Mouse (Mus musculus) left cerebral cortex, adult 18-20 months (tissue): ENCODE results near the gene Baz1a. TPM values are rescaled to one million over a fixed set of nuclear protein-coding genes. Genes with fewer than 3 reads are reported as not detected.
"Not testable (repeated sequence)": the region's sequence is repeated elsewhere in the genome, so short reads cannot be mapped to it uniquely, and the experiment has no call there.

Source experiments
- DNase-seq, 2 experiments: peaks; one replicate each; pipeline ENCODE4 v3.0.0; 2021 to 2022; ENCODE audit warnings: low spot score in 2 of 2, mixed read lengths in 1 of 2
- total RNA-seq, 2 experiments: library from RNA; stranded (reverse); gene quantifications; 2 replicates each; pipeline ENCODE4 v1.2.3; 2021

Gene Baz1a
- total RNA-seq, 2 experiments from 2014 or later, result 5.2 to 5.5 TPM

DNA sequence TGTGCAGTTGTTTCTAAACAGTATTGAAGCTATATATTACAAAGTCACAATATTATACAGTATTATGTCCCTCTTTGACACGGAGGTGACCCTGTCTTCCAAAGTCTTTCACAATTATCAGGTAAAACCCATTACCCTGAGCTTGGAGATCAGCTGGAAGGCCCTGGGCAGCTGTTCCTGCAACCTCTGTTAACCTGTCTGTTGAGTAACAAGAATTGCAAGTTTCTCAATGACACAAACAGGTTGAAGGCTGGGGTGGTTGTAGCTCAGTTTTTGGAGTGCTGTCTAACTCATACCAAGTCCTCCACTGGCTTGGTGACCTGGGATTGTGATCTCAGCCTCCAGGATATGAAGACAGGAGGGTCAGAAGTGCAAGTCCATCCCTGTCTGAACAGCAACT is 1.1 kb downstream of the Baz1a start:
- DNase-seq, result no peak

DNA sequence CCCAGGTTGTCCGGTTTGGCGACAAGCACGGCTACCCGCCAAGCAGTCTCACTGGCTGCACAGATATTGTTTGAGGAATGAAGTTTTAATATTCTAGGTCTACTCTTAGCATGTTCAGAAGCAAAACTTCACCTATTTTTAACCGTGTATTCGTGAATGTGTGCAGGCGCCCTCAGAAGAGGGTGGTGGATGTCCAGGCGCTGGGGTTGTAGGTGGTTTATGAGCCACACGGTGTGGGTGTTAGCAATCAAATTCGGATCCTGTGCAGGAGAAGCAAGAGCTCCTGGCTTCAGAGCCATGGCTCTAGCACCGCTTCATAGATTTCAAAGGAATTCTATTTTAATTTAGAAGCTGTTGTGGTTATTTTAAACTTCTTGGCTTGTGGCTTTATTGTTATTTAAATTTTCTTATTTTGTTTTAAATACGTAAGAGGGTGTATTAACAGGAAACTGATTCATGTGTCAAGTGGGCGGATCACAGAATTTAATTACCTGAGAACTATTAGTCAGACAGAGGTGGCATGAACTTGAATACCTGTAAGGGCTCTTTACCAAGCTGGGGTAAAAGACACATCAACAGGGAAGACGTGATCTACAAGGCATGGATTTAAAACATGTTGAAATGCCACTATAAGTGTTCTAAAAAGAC is 6.7 kb downstream of the Baz1a start:
- peak; percentile 7 to 54 for DNase-seq

DNA sequence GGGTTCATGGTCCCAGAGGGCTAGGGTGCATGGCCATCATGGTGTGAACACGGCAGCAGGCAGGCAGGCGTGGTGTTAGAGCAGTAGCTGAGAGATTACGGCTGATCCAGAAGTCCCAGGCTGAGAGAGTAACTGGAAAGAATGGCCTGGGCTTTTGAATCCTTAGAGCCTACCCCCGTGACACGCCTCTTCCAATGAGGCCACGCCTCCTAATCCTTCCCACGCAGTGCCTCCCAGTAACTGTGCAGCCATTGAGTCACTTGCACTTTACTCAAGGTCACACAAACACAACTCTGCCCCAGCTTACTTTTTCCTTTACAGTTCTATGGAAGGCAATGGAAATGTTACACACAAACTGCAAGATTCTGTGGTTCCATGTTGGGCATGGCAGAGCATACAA is 8.1 kb downstream of the Baz1a start:
- DNase-seq, result no peak

DNA sequence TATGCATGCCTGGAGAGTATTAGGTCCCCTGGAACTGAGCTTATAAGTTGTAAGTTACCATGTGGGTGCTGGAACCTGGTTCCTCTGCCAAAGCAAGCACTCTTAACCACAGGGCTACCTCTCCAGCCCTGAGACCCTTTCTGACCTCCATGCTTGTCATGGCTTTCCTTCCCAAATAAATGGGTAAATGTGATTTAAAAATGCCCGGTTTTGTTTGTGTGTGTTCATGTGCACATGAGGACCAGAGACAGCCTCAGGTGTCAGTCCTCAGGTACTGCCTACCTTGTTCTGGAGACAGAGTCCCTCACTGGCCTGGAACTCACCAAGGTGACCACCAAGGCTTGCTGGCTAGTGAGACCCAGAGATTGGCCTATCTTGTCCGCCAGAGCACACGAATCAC is 9.8 kb downstream of the Baz1a start:
- no peak for DNase-seq

DNA sequence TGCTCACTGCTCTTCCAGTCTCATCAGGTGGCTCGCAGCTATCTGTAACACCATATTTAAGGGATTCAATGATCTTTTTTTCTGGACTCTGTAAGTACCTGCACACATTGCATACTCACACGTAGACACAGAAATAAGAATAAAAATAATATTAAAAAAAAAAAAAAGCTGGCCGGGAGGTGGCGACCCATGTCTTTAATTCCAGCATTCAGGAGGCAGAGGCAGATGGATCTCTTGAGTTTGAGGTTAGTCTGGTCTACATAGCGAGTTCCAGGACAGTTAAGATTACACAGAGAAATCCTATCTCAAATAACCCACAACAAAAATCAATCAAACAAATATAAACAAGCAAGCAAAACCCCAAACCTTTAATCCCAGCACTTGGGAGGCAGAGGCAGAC is 10.3 kb downstream of the Baz1a start:
- no peak for DNase-seq

DNA sequence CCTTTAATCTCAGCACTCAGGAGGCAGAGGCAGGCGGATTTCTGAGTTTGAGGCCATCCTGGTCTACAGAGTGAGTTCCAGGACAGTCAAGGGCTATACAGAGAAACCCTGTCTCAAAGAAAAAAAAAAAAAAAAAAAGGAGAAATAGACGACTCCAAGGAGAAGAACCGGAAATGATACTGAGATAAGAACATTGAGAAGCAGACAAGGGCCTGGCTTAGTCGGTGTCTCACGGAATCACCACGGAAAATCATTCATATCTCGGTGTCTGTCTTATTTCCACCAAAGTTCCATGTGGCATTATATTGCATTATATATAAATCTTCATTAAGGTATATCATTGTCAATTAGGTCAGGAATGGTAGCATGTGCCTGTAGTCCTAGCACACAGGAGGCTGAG is 11.6 kb downstream of the Baz1a start:
- DNase-seq, result not testable (repeated sequence)

DNA sequence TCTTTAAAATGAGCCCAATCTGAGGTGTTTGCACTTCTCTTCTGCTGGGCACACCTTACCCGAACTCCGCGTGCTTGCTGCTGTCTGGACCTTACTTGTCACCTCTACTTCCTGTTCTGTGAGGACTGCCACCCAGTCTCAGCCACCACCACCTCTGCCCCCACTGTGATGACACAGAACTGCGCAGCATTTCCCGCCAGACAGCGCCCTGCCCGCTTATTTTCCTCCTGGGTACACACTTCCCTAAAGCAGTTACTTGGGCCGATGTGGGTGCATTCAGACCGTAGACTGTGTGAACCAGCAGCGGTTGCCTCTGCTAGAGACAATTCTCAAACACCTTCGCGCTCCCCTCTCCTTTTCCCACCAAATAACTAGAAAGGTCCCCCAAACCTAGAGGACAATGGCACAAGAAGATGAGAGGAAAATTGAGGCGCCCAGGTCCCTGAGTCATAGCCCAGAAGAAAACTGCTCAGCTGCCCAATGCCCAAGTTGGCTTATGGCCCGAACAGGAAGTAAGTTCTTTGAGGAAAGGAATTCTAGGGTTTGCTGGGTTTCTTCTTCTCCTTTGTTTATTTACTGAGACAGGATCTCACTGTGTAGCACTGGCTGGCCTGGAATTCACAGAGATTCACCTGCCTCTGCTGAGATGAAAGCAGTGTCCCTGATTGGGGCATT is 15.0 kb downstream of the Baz1a start:
- no peak for DNase-seq

DNA sequence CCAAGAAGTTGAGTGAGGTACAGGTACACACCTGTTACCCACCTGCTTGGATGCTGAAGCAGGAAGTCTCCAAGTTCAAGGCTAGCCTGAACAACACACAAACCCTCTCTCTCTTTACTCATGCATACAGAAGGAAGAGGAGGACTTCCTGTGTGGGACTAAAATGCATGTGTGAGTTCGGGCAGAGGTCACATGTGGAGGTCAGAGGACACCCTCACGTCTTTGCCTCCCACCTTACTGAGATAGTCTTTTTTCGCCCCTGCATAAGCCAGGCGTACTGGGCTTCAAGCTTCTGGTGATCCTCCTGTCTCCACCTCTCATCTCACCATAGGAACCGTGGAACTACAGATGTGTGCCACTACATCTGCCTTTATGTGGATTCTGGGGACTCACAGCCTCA is 15.7 kb downstream of the Baz1a start:
- DNase-seq, result no peak

DNA sequence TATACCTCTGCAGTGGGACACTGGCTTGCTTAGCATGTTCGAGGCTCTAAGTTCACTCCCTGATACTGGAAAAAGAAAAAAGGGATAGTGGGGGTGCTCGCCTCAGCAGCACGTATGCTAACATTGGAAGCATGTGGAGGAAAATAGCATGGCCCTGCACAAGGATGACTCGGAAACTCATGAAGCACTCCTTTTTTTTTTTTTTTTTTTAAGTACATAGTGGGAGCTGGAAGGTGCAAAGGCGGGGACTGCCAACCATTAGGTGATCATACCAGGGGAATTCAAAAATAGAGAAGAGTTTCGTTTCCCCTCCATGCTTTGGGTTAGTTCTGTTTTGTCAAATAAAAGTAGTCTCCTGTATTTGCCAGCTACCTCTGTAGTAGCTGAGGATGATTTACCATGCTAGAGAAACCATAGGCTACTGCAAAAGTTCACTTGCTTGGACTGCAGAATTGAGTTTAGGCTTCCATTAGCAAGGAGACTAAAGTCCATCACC is 17.1 kb downstream of the Baz1a start:
- DNase-seq, result no peak

DNA sequence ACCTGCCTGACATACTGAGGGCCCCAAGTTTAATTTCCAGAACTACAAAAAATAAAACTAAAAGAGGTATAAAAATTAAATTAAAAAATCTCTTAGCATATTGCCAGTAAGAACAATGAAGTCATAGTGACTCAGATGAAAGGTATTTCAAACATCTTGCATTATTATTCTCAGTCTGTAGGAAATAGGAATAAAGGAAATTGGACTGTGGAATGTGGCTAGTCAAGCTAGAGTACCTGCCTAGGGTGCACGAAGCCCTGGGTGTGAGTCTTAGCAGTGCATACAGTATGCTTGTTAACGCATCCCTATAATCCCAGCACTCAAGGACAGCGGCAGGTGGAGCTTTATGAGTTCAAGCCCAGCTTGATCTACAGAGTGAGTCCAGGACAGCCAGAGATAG is 18.2 kb downstream of the Baz1a start:
- DNase-seq, result no peak

DNA sequence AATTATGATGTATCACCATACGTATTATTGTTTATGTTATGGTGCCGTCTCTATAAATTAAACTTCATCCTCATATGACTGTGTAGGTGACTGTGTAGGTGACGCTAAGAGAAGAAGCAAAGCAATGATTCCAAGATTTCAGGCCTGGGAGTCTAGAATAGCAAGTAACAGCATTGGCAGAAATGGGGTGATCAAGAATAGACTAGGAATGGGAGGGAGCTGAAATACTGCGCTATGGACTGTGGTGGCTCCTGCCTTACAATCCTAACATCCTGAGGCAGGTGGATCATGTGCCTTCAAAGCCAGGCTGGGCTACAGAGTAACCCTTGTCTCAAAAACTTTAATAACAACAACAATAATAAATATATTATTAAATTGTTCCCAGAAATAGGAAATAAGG is 19.7 kb downstream of the Baz1a start:
- no peak for DNase-seq

DNA sequence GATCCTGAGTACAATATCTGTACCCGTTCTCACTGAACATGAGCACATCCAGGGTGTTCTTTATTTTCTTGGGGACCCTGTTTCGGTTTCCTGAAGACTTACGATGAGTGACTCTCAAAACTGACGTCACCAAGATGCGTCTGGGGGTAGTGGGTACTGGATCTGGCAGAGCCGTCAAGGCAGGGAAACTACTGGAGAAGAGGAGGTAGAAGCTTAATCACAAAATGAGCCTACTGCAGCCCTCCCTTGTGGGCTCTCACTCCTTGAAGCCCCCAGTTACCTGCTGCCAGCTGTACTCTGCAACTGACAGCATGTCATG is 20.1 kb downstream of the Baz1a start:
- peak; percentile 5 for DNase-seq

DNA sequence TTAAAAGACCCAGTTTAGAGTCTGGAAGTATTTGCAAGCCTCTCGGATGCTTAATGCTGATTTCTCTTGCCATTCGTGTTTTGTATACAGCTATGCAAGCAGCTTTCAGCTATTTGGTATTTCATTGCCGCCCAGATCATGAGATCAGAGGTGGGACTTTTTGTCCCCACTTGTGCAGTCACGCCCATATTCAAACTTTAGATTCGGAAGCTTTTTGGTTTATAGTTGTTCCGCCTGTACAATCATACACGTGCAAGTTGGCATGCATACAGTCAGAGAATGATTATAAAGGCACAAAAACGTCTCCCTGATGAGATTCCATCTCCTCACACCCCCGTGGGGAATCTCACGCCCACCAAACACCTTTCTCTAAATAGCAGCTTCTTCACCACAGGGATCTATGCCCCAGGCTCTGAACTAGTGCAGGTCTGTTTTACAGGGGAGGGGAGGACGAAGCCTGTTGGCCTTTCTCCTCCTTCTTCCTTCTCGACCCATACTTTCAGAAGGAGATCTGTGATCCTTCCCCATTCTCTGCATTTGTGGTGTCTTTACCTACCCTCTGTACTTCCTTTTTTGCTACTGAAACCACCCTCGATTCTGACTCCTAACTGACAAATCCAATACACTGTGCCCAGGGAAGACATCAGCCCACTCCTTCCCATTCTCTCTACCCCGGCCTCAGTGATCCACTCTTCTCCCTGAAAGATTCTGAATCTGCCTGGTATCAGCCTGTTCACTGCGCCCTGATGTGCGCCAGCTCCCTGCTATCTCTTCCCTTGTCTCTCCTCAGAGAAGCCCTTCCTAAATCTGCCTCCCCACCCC is 20.7 kb downstream of the Baz1a start:
- DNase-seq, result peak in 1 of 2 experiments; percentile 8

DNA sequence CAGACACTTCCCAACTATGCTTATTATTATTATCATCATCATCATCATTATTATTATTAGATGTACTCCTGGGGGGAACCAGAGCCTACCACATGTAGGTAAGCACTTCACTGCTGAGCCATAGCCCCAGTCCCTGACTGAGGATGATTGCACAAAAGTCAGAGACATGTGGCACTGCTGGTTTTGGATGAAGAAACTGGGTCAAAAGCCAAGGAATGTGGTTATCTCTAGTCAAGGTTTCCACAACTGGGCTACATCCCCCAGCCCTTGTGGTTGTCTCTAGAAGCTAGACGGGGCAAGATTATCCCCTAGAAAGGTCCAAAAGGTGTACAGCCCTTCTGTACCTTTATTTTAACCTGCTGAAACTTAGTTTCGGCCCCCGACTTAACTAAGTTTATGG is 21.3 kb downstream of the Baz1a start:
- DNase-seq, result no peak

DNA sequence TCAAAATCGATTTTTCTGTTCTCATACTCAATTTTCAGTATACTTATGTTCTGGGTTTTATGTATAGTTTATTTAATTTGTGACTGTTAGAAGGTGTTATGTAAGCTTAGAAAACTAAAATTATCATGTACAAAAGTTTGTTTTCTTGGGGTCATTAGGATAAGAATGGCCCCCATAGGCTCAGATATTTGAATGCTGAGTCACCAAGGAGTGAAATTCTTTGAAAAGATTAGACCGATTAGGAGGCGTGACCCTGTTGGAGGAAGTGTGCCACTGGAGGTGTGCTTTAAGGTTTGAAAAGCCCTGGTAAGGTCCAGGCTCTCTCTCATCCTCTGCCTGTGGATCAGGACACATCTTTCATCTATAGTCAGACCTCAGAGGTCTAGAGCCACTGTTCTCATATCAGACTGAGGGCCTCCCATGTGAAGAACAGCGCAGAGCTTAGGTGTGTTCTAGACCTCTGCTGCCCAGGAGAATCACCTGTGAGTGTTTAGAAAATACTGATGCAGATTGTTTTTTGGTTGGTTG is 25.8 kb downstream of the Baz1a start:
- DNase-seq, result no peak

DNA sequence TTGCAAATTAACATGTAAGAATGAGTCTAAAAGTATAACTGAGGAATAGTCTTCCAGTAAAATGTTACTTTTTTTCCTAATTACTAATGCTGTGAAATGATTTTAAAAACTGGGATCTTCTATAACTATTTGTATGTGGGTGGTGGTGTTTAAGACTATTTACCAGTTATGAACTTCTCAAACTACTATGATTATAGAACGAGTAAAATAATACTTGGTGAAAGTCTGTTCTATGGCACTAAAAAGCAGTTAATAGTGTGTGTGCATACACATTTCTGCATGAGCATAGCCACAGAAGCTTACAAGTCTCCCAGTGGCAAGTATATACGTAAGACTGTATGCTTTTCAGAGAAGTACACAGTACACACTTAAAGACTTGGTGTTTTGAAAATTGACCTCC is 27.0 kb downstream of the Baz1a start:
- DNase-seq, result no peak

DNA sequence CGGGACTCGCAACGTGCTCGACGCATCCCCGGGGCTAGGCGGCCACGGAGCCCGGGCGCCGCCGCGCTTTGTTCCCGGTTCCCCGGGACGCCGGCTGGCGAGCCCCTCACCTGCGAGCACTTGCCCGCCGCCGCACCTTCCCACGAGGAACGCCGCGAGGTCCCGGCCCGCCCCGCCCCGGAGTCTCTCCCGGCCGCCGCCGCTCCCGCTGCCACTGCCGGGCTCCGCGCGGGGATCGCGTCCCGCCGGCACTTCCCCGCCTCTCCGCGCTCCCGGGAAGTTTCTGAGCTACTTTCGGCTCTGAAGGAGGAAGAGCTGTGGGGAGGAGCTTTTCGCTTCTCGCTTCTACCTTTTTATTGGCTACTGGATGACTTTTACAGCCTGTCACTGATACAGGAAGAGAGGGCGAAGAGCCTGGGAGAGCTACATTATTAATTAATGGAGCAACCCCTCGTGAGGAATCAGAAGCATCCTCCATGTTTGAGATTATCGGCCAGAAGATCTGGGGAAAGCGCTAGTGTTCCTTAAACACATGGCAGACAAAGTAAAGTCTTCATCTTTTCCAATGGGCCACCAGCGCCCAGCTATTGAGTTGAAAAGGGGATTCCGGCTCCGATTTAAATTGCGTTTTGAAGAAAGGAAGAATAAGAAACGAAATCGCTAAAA is 28.0 kb downstream of the Baz1a start, which contains the start of gene Gm20403:
Gene Gm20403 (minus strand): TSS at position 478 of the 666 bp plus-strand sequence.
- peak; percentile 9 to 31 for DNase-seq

DNA sequence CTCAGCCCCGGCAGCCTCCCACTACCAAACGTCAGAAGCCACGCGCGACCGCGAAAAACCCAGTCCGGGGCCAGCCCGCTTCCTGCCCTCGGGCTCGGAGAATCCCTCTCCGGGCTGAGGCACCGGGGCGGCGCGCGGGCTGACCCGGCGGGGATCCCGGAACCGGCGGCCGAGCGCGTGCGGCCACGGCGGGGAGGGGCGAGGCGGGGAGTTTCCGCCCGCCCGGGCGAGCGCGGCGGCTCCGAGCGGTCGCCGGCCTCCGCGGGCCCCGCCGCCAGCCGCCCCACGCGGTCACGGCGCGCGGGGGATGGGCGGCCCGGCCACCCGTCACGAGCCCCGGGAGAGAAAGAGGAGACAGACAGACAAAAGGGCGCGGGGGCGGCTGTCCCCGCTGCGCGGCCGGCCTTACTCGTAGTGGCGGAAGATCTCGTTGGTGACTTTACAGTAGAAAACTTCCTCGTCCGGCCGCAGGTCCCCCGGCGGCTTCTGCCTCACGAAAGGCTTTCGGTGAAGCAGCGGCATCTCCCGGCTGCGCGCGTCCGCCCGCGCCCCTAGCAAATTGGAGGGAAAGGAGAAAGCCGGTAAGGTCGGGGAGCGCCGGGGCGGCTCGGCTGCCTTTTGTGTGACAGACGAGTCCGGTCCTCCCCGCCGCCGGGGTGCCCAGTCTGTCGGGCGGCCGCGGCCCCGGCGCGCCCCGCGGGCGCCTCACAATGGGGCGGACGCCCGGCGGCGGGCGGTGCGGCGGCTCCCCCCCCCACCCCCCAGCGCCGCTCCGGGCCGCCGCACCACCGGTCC is 28.7 kb downstream of the Baz1a start:
- DNase-seq, result peak; percentile 21 to 47

DNA sequence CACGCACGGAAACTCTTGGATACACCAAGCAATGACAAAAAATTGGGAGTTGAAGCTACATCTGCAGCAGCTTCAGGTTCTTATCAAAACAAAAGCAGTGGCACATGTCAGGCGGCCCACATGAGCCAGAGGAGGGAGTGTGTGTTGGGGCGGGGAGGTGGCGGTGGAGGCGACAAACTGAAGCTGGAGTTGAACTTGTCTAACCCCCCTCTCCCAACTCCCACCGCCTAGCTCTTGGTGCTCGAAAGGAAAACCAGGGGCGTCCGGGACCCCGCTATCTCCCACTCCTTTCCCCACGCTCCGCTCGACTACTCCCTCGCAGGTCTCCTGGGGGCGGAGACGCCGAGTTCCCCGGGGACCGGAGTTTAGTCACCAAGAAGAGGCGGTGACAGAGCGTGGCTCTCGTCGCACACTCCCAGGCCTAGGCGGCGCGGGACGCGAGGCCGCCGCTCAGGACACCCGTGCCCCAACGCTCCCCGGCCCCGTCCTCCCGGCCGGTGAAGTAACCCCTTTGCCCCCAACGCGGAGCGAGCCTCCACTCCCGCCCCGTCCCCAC is 29.4 kb downstream of the Baz1a start:
- peak; percentile 36 to 40 for DNase-seq
